Mouse (Mus musculus): Measurements from ENCODE around the gene D10Wsu102e. TPM values are rescaled to one million over a fixed set of nuclear protein-coding genes. Genes with fewer than 3 reads are reported as not detected.

The D10Wsu102e gene
- polyA plus RNA-seq, 2 experiments from 2014 or later = 1.0 to 1.2 TPM

Other genes with a start within 250 kb of the D10Wsu102e start
- gene Slc41a2, start 22.3 kb upstream of the D10Wsu102e start, polyA plus RNA-seq (2017; shearing (Covaris generic)) = 1 to 10 TPM in 1 of 2 experiments, not detected in 1; 2.0 TPM
- not detected for gene Aldh1l2, start 173.9 kb downstream of the D10Wsu102e start, polyA plus RNA-seq (2017; shearing (Covaris generic))
- gene Washc4, start 183.5 kb downstream of the D10Wsu102e start, polyA plus RNA-seq (2017; shearing (Covaris generic)) = 10 to 100 TPM; 21.7 to 26.4 TPM